Mouse (Mus musculus) intestine, embryonic 14.5 days (tissue): Measurements from ENCODE around the gene Cep131. TPM values are rescaled to one million over a fixed set of nuclear protein-coding genes. Genes with fewer than 3 reads are reported as not detected.

ENCODE experiments used
- ATAC-seq: fragments of 200-750 bp; cut with Nextera tagmentation; replicated peaks from 2 replicates; pipeline ENCODE4 v1.8.0; 2017; ENCODE audit warnings: low read depth, moderate number of reproducible peaks, moderate TSS enrichment, moderate library complexity; ENCODE audit not compliant: low FRiP score, low TSS enrichment
- DNase-seq: peaks from one replicate; pipeline ENCODE4 v3.0.0-alpha.2; 2018; ENCODE audit warnings: low spot score
- H3K27ac ChIP-seq: fragments of 300-500 bp; sonication (generic); 2 replicates; pipeline ENCODE4 v1.5.1; 2014; ENCODE audit warnings: low read depth, mild to moderate bottlenecking, control low read depth
- H3K27me3 ChIP-seq: fragments of 300-500 bp; sonication (generic); replicated peaks from 2 replicates; pipeline ENCODE4 v1.6.1; 2014; ENCODE audit warnings: low read length, control low read depth; ENCODE audit not compliant: control insufficient read depth, insufficient read depth
- H3K36me3 ChIP-seq: fragments of 300-500 bp; sonication (generic); 2 replicates; pipeline ENCODE4 v1.6.1; 2014; ENCODE audit warnings: low read length, control low read depth; ENCODE audit not compliant: control insufficient read depth, insufficient read depth
- H3K4me1 ChIP-seq: fragments of 300-500 bp; sonication (generic); replicated peaks from 2 replicates; pipeline ENCODE4 v1.6.1; 2014; ENCODE audit warnings: low read length, control low read depth, mixed read lengths; ENCODE audit not compliant: control insufficient read depth, insufficient read depth
- H3K4me2 ChIP-seq: fragments of 300-500 bp; sonication (generic); 2 replicates; pipeline ENCODE4 v1.6.1; 2014; ENCODE audit warnings: low read length
- H3K4me3 ChIP-seq: fragments of 300-500 bp; sonication (generic); 2 replicates; pipeline ENCODE4 v1.5.1; 2014; ENCODE audit warnings: low read depth, low read length, control low read depth, mixed read lengths
- H3K9ac ChIP-seq: fragments of 300-500 bp; sonication (generic); 2 replicates; pipeline ENCODE4 v1.6.1; 2014; ENCODE audit warnings: mild to moderate bottlenecking, low read length
- H3K9me3 ChIP-seq: fragments of 300-500 bp; sonication (generic); 2 replicates; pipeline ENCODE4 v1.6.1; 2016; ENCODE audit warnings: low read length, control low read depth; ENCODE audit not compliant: control insufficient read depth
- WGBS: fragments of 180-500 bp; shearing (Covaris S2); extraction: QIAGEN DNeasy Blood & Tissue Kit; methylation state at CpG from one replicate; pipeline ENCODE4 v1.1.7; 2014; 5-methylcytosine and 5-hydroxymethylcytosine counted together
- polyA plus RNA-seq: library from polyadenylated mRNA; unstranded; fragments of >200 nt; fragmentation: Nextera tagmentation; extraction: Ambion mirVana; gene quantifications from 2 replicates; pipeline ENCODE4 v1.2.1, GENCODE M21; 2014

Cep131 gene
- polyA plus RNA-seq, 1 experiment from 2014 or later = 21.8 TPM

DNA sequence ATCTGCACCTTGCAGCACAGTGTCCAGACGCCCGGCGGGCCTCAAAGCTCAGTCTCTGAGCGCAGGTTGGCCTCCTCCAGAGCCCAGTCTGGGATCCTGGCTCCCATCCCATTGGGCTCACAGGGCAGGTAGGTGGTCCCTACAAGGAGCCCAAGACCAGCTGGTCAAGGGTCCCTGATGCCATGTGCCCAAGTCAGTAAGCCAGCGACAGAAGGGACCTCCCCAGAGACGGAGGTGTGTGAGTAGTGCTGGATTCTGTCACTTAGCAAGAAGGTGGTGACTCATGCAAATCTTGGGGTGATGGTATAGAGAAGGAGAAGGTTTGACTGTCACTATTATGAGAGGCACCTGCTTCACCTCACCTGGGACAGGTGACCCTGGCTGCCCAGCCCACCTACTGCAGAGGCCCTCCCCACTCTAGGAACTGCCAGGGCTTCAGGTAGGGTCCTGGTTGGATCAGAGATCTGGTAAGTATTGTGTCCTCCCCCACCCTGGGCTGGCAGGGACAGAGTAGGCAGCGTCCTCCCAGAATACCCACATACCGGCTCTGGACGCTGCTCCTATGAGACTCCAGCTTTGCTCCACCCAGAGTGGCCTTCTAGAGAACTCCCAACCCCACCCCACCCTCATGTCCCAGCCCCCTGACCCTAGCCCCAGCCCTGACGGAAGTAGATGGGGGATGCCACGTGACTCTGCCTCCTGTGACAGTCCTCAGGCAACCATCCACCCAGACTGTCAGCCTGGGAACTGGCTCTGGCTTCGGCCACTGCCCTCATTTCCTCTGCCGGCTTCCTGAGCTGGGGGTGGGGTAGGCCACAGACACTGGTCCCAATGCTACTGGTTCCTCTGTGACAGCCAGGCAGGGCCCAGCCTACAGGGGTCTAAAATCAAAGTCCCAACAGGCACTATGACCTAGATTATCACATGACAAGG is 45.2 kb downstream of the Cep131 start:
- Histone ChIP-seq H3K36me3 (no peaks in the 10 kb centered on the region), H3K27me3 (0 out of 2 replicates have a peak, but pooled peaks cover 8% of the 10 kb centered on the region), H3K4me1 (peaks cover 10% of the 10 kb centered on the region), H3K4me2 (no peak overlapping the region), H3K9ac (no peak overlapping the region), H3K9me3 (no peaks in the 10 kb centered on the region), H3K27ac (no peak overlapping the region), H3K4me3 (no peak overlapping the region)
- DNase-seq = no peak
- WGBS = 55% methylated on average over 13 of the region's 13 CpGs
- no peak for ATAC-seq

DNA sequence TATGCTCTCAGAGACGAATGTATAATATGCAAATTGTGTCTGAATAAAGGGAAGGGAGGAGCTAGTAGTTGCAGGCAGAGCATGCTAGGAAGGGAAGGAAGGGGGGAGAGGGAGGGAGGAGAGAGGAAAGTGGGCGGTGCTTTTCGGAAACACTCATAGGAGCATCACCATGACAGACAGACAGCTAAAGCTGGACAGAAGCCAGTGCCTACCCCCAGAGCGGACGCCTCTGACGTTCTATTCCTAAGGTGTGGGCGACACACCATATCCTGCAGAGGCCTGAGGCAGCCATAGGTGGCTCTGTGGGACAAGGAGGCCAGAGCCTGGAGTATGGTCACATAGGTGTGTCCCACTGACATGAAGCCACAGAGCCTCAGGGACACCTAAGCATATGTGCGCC is 46.2 kb downstream of the Cep131 start:
- no peaks in the 10 kb centered on the region for H3K9me3 ChIP-seq
- H3K9ac ChIP-seq = no peak overlapping the region
- ATAC-seq (no peak), DNase-seq (no peak)
- no peak overlapping the region for H3K27ac ChIP-seq
- H3K36me3 ChIP-seq = no peaks in the 10 kb centered on the region
- WGBS = 57% methylated on average over 8 of the region's 8 CpGs
- peaks cover 10% of the 10 kb centered on the region; the same call in 1 of the 2 replicates for H3K4me1 ChIP-seq
- no peaks in the 10 kb centered on the region for H3K27me3 ChIP-seq
- no peak overlapping the region for H3K4me3 ChIP-seq
- H3K4me2 ChIP-seq = no peak overlapping the region

DNA sequence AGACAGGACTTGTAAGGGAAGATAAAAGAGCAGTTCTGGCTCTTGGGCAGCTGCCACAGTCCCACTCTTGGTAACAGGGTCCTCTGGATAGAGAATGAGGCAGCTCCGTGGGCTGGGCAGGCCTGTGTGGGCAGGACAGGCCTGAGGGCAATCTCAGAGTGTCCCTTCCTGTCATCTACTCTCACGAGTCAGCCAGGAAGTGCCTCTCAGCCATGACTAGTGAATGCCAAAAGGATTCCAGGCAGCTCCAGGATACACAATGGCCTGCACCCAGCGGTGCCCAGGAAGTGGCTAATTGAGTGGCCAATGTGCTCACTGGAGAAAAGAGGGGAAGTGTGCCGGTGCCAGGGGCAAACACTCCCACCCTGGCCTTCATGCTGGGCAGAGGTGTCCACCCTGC is 47.0 kb downstream of the Cep131 start:
- H3K9ac ChIP-seq = no peak overlapping the region
- no peaks in the 10 kb centered on the region for H3K36me3 ChIP-seq
- DNase-seq (no peak), ATAC-seq (no peak)
- no peak overlapping the region for H3K27ac ChIP-seq
- H3K27me3 ChIP-seq = no peaks in the 10 kb centered on the region
- H3K9me3 ChIP-seq = no peaks in the 10 kb centered on the region
- no peak overlapping the region for H3K4me2 ChIP-seq
- no peak overlapping the region for H3K4me3 ChIP-seq
- WGBS = 41% methylated on average over 4 of the region's 4 CpGs
- H3K4me1 ChIP-seq = peaks cover 10% of the 10 kb centered on the region; the same call in 1 of the 2 replicates

DNA sequence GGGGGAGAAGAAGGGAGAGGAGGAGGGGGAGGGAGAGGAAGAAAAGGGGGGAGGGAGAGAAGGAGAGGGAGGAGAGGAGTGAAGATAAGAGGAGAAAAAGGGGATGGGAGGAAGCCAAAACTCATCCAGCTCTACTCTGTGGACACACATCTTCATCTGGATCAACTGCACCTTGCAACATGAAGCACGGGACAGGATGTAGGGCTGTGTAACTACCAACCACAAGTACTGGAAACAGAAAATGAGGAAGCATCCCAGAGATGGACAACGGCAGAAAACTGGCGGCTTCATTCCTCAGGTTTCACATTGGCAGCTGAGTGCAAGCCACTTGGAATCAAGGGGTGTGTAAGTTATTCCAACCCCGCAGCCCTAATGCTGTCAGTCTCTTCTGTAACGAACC is 51.9 kb downstream of the Cep131 start:
- ATAC-seq = no peak
- H3K4me1 ChIP-seq = peaks cover 24% of the 10 kb centered on the region
- no peak for DNase-seq
- WGBS = 70% methylated on average over 5 of the region's 5 CpGs
- H3K4me2 ChIP-seq = no peak overlapping the region
- no peaks in the 10 kb centered on the region for H3K36me3 ChIP-seq
- H3K27ac ChIP-seq = no peak overlapping the region
- no peak overlapping the region for H3K4me3 ChIP-seq
- H3K9me3 ChIP-seq = no peaks in the 10 kb centered on the region
- H3K27me3 ChIP-seq = no peaks in the 10 kb centered on the region
- no peak overlapping the region for H3K9ac ChIP-seq

DNA sequence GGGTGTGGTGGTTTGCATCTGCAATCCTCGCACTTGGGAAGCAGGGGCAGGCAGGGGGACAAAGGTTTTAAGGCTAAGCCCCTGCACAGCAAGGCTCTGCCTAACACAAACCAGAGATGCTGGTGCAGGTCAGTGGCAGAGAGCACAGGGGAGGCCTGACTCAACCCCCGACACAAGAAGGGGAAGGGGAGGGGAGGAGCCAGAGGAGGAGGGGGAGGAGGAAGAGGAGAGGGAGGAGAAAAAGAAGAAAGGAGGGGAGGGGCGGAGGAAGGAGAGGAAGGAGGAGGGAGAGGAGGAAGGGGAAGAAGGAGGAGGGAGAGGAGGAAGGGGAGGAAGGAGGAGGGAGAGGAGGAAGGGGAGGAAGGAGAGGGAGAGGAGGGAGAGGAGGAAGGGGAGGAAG is 52.3 kb downstream of the Cep131 start:
- H3K4me2 ChIP-seq = no peak overlapping the region
- peaks cover 21% of the 10 kb centered on the region for H3K4me1 ChIP-seq
- H3K27me3 ChIP-seq = no peaks in the 10 kb centered on the region
- peak overlapping the region; percentile 62; the same call in 1 of the 2 replicates for H3K27ac ChIP-seq
- H3K9me3 ChIP-seq = no peaks in the 10 kb centered on the region
- H3K4me3 ChIP-seq = no peak overlapping the region
- H3K9ac ChIP-seq = no peak overlapping the region
- ATAC-seq (no peak), DNase-seq (no peak)
- WGBS = 27% methylated on average over 3 of the region's 3 CpGs
- no peaks in the 10 kb centered on the region for H3K36me3 ChIP-seq

DNA sequence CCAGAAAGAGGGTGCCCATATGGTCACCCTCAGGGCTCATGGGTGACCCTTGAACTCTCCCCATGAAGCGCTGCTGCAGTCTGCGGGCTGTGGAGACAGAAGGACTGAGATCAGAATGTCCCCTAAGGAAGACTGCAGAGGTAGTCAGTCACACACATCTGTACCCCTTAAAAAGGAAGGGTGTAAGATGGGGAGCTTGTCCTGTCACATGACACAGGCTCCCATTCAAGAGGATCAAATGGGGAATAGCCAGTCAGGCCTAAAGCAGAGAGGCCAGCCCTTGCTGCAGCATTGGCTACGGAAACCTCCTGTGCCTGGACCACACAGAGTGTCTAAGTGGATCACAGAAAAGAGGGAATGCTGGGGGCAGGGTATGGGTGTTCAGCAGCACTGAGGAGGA is 53.2 kb downstream of the Cep131 start:
- 75% methylated on average over 3 of the region's 3 CpGs for WGBS
- H3K9ac ChIP-seq = no peak overlapping the region
- ATAC-seq (no peak), DNase-seq (no peak)
- H3K4me2 ChIP-seq = no peak overlapping the region
- H3K27me3 ChIP-seq = no peaks in the 10 kb centered on the region
- H3K36me3 ChIP-seq = no peaks in the 10 kb centered on the region
- peak overlapping the region; percentile 62; the same call in 1 of the 2 replicates for H3K27ac ChIP-seq
- H3K9me3 ChIP-seq = no peaks in the 10 kb centered on the region
- H3K4me1 ChIP-seq = peaks cover 21% of the 10 kb centered on the region
- no peak overlapping the region for H3K4me3 ChIP-seq

DNA sequence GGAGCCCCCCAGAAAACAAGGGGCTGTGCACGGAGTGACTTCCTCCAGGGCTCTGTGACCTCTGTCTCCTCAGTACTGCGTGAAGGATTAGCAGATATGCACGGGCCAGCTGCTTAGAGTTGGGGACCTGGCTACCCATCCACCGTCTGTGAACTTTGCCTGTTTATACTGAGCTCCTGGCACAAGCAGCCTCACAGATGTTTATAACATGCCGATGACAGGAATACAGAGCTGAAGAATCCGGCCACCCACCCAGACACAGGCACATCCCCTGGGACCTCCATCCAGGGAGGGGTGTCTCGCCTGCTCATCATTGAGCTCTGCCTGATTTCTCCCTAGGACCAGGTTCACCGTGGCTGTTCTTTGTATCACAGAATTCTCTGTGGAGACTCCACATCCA is 54.6 kb downstream of the Cep131 start:
- no peak for ATAC-seq
- H3K4me1 ChIP-seq = peaks cover 21% of the 10 kb centered on the region
- peak overlapping the region; percentile 14; the same call in 1 of the 2 replicates for H3K27ac ChIP-seq
- H3K4me2 ChIP-seq = peak overlapping the region; percentile 1; the same call in 1 of the 2 replicates
- WGBS = 28% methylated on average over 8 of the region's 8 CpGs
- no peak overlapping the region for H3K9ac ChIP-seq
- no peaks in the 10 kb centered on the region for H3K36me3 ChIP-seq
- no peak overlapping the region for H3K4me3 ChIP-seq
- H3K27me3 ChIP-seq = no peaks in the 10 kb centered on the region
- DNase-seq = no peak
- H3K9me3 ChIP-seq = no peaks in the 10 kb centered on the region

DNA sequence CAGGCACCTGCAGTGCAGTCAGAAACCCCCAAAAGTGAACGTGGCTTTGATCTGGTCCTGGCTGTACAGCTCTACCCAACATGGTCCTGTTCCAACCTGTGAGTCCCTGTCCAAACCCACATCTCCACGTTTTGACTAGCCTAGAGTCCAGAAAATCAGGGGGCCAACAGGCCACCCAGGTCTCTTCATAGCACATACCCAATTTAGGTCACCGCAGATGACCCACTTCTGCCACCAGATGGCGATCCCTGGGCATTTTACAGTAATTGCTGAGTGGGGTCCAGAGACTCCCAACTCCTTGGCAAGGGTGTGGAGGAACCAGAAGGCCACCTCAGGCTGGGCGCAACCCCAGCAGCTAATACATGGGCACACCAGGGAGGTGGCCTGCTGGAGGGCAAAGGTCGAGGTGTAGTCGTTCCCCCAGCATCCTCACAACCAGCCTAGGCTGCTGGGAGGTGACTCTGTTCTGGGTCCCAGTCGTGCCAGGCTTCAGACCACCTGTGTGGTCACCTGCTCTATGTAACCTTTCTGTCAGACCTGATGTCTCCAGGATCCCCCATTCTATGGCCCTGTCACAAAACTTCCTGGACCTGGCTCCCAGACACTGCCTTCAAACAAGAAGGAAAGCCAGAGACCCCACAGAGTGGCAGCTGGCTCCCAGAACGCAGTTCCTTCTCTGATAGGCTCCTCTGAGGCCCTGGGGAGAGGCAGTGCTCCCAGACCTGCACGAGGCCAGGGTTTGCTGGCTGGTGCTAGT is 56.3 kb downstream of the Cep131 start:
- H3K27me3 ChIP-seq = no peaks in the 10 kb centered on the region
- H3K4me1 ChIP-seq = peaks cover 21% of the 10 kb centered on the region
- H3K9ac ChIP-seq = no peak overlapping the region
- H3K4me3 ChIP-seq = no peak overlapping the region
- no peaks in the 10 kb centered on the region for H3K36me3 ChIP-seq
- H3K4me2 ChIP-seq = no peak overlapping the region
- DNase-seq = peak; percentile 74
- peak; percentile 20; the same call in 1 of the 2 replicates for ATAC-seq
- no peak overlapping the region; the same call in 1 of the 2 replicates for H3K27ac ChIP-seq
- WGBS = 28% methylated on average over 10 of the region's 10 CpGs
- no peaks in the 10 kb centered on the region for H3K9me3 ChIP-seq
